Mouse (Mus musculus): Measurements from ENCODE around the gene Lima1. TPM values are rescaled to one million over a fixed set of nuclear protein-coding genes. Genes with fewer than 3 reads are reported as not detected.

Gene Lima1
- polyA plus RNA-seq, 1 experiment from 2014 or later = 28.6 TPM

DNA sequence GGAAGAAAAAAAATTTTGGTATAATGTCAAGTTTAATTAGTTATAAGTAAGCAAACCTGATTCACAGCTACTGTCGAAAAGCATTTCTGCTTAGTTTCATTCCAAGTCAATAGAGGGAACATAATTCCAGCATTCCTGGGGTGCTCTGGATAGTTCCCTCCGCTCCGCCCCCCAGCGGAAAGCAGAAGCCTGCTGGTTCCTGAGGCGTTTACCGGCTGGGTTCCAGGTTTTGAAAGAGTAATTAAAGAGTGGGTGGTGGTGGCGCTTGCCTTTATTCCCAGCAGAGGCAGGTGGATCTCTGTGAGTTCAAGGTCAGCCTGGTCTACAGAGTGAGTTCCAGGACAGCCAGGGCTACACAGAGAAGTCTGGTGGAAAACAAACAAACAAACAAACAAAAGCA is 10.2 kb downstream of the Lima1 start:
- TF ChIP-seq CTCF (IDR thresholded peaks at IDR 0.05) = no peak; the same call in 1 of the 2 replicates
- no peak for TF ChIP-seq EP300 (IDR thresholded peaks at IDR 0.05)
- Histone ChIP-seq H3K27ac (ENCODE audit: low read length) (no peak overlapping the region), H3K4me2 (replicated peaks; ENCODE audit: low read depth, low read length) (no peak overlapping the region), H3K4me1 (ENCODE audit: insufficient read depth, low read depth, low read length) (peaks cover 9% of the 10 kb centered on the region; the same call in 1 of the 2 replicates), H3K4me3 (ENCODE audit: low read depth, low read length) (no peak overlapping the region), H3K9ac (replicated peaks; ENCODE audit: low read depth) (no peak overlapping the region), H3K27me3 (replicated peaks; ENCODE audit: insufficient read depth, low read length) (no peaks in the 10 kb centered on the region), H3K9me3 (ENCODE audit: low read length) (no peaks in the 10 kb centered on the region), H3K36me3 (ENCODE audit: insufficient read depth, low read length) (no peaks in the 10 kb centered on the region)
- 75% methylated on average over 7 of the region's 7 CpGs for WGBS
- ATAC-seq (no peak), DNase-seq (ENCODE audit: low spot score) (no peak)

DNA sequence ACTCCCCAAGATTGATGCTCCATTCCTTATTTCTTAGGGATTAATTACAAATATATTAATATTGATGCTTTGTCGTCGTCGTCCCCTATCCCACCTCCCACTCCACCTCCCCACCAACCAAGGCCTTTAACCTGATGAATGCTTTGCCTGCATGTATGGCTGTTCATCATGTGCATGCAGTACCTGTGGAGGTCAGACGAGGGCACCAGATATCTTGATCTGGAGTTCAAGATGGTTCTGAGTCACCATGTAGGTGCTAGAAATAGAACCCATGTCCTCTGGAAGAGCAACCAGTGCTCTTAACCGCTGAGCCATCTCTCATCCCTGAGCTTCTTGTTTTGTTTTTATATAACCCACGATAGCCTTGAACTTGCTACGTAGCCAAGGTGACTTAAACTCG is 11.5 kb downstream of the Lima1 start:
- Histone ChIP-seq H3K36me3 (ENCODE audit: insufficient read depth, low read length) (no peaks in the 10 kb centered on the region), H3K4me2 (replicated peaks; ENCODE audit: low read depth, low read length) (no peak overlapping the region), H3K4me1 (ENCODE audit: insufficient read depth, low read depth, low read length) (peaks cover 9% of the 10 kb centered on the region; the same call in 1 of the 2 replicates), H3K27me3 (replicated peaks; ENCODE audit: insufficient read depth, low read length) (no peaks in the 10 kb centered on the region), H3K4me3 (ENCODE audit: low read depth, low read length) (no peak overlapping the region), H3K27ac (ENCODE audit: low read length) (no peak overlapping the region), H3K9me3 (ENCODE audit: low read length) (no peaks in the 10 kb centered on the region), H3K9ac (replicated peaks; ENCODE audit: low read depth) (no peak overlapping the region)
- no peak for DNase-seq (ENCODE audit: low spot score)
- no peak for ATAC-seq
- TF ChIP-seq EP300 (IDR thresholded peaks at IDR 0.05) (no peak), CTCF (IDR thresholded peaks at IDR 0.05) (peak; percentile 56)
- WGBS = 96% methylated on average over 8 of the region's 8 CpGs

DNA sequence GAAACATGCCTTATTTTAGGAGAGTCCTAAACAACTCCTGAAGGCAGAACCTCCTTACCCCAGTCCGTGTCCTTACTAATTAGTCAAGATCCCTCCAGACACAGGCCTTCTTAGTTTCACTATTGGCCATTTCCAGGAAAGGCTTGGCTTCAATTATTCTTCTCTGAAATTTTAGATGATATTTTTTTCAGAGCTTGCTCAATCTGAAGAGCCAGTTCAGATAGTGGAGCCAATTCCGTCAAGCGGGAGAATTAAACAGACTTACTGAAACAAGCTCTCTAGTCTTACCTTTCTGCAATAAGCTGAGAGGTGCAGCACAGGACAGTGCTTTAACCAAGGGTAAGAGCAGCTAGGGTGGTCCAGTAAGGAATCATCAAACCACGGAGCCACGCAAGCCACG is 11.9 kb downstream of the Lima1 start:
- H3K27me3 ChIP-seq (replicated peaks; ENCODE audit: insufficient read depth, low read length) = no peaks in the 10 kb centered on the region
- H3K4me3 ChIP-seq (ENCODE audit: low read depth, low read length) = no peak overlapping the region
- peak; percentile 66 for DNase-seq (ENCODE audit: low spot score)
- ATAC-seq = no peak
- H3K4me2 ChIP-seq (replicated peaks; ENCODE audit: low read depth, low read length) = no peak overlapping the region
- no peaks in the 10 kb centered on the region for H3K36me3 ChIP-seq (ENCODE audit: insufficient read depth, low read length)
- TF ChIP-seq EP300 (IDR thresholded peaks at IDR 0.05) = no peak
- peaks cover 9% of the 10 kb centered on the region; the same call in 1 of the 2 replicates for H3K4me1 ChIP-seq (ENCODE audit: insufficient read depth, low read depth, low read length)
- H3K27ac ChIP-seq (ENCODE audit: low read length) = no peak overlapping the region
- WGBS = 78% methylated on average over 6 of the region's 6 CpGs
- no peak overlapping the region for H3K9ac ChIP-seq (replicated peaks; ENCODE audit: low read depth)
- no peaks in the 10 kb centered on the region for H3K9me3 ChIP-seq (ENCODE audit: low read length)

DNA sequence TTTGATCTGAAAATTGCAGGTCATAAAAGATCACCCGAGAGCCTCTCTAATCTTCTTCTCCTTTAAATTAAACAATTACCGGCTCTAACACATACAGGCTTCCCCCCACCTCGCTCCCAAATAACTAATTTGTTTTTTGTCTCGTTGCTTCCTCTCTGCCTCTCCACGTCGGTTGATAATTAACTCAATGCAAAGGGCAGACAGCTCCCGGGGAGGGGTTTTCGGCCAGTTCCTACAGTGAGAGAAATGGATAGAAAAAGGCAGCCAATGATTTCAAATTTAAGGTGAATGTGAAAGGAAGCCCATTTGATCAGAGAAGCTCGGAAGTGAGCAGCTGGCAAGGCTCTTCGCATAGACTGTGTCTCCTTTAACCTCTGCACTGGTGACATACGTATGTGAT is 12.8 kb downstream of the Lima1 start:
- Histone ChIP-seq H3K27me3 (replicated peaks; ENCODE audit: insufficient read depth, low read length) (no peaks in the 10 kb centered on the region), H3K4me2 (replicated peaks; ENCODE audit: low read depth, low read length) (no peak overlapping the region; the same call in 1 of the 2 replicates), H3K27ac (ENCODE audit: low read length) (no peak overlapping the region), H3K9me3 (ENCODE audit: low read length) (no peaks in the 10 kb centered on the region), H3K4me3 (ENCODE audit: low read depth, low read length) (no peak overlapping the region), H3K9ac (replicated peaks; ENCODE audit: low read depth) (no peak overlapping the region), H3K4me1 (ENCODE audit: insufficient read depth, low read depth, low read length) (peaks cover 6% of the 10 kb centered on the region; the same call in 1 of the 2 replicates), H3K36me3 (ENCODE audit: insufficient read depth, low read length) (no peaks in the 10 kb centered on the region)
- ATAC-seq (no peak), DNase-seq (ENCODE audit: low spot score) (no peak)
- WGBS = 35% methylated on average over 11 of the region's 11 CpGs
- TF ChIP-seq CTCF (IDR thresholded peaks at IDR 0.05) (no peak), EP300 (IDR thresholded peaks at IDR 0.05) (no peak)

DNA sequence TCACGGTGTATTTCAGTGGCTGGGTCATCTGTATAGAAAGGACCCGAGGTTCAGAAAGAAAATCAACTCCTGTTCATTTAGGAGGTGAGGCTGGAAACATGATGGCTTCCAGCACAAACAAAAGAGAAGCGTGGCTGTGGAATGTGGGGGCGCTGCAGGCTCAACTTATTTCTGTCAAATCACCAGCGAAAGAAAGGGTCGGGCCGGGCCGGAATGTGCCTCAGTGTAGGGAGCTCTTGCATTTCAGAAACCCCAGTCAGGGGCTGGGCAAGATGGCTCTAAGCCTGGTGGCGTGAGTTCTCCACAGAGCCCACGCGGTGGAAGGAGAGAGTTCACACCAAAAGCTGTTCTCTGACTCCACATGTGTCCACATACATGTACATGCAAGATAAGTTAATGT is 13.3 kb downstream of the Lima1 start:
- DNase-seq (ENCODE audit: low spot score) = peak; percentile 51
- WGBS = 29% methylated on average over 11 of the region's 11 CpGs
- no peak for TF ChIP-seq EP300 (IDR thresholded peaks at IDR 0.05)
- TF ChIP-seq CTCF (IDR thresholded peaks at IDR 0.05) = peak; percentile 43
- no peaks in the 10 kb centered on the region for H3K36me3 ChIP-seq (ENCODE audit: insufficient read depth, low read length)
- H3K27ac ChIP-seq (ENCODE audit: low read length) = no peak overlapping the region
- no peaks in the 10 kb centered on the region for H3K9me3 ChIP-seq (ENCODE audit: low read length)
- H3K4me2 ChIP-seq (replicated peaks; ENCODE audit: low read depth, low read length) = 0 out of 2 replicates have a peak overlapping the region, but pooled peaks have one; percentile 22
- peak; percentile 13; the same call in 1 of the 2 replicates for ATAC-seq
- H3K9ac ChIP-seq (replicated peaks; ENCODE audit: low read depth) = no peak overlapping the region
- no peaks in the 10 kb centered on the region for H3K27me3 ChIP-seq (replicated peaks; ENCODE audit: insufficient read depth, low read length)
- no peak overlapping the region for H3K4me3 ChIP-seq (ENCODE audit: low read depth, low read length)
- H3K4me1 ChIP-seq (ENCODE audit: insufficient read depth, low read depth, low read length) = 0 out of 2 replicates have a peak, but pooled peaks cover 4% of the 10 kb centered on the region

DNA sequence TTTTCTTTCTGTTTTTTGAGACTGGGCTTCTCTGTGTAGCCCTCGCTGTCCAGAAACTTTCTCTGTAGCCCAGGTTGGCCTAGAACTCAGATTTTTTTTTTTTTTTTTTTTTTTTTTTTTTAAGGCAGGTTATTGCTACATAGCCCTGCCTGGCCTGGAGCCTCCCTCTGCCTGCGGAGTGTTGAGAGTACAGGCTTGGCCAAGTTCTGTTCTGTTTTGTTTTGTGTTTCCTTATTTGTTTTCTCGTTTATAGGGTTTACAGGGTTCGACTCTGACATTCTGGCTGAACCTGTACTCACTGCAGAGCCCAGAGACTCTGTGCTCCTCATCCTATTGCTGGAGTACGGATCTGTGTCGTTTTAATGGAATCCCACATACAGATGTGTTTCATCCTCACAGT is 13.7 kb downstream of the Lima1 start:
- DNase-seq (ENCODE audit: low spot score) (no peak), ATAC-seq (no peak)
- Histone ChIP-seq H3K9me3 (ENCODE audit: low read length) (no peaks in the 10 kb centered on the region), H3K36me3 (ENCODE audit: insufficient read depth, low read length) (no peaks in the 10 kb centered on the region), H3K27me3 (replicated peaks; ENCODE audit: insufficient read depth, low read length) (no peaks in the 10 kb centered on the region), H3K4me3 (ENCODE audit: low read depth, low read length) (no peak overlapping the region), H3K9ac (replicated peaks; ENCODE audit: low read depth) (no peak overlapping the region), H3K4me2 (replicated peaks; ENCODE audit: low read depth, low read length) (no peak overlapping the region), H3K27ac (ENCODE audit: low read length) (no peak overlapping the region), H3K4me1 (ENCODE audit: insufficient read depth, low read depth, low read length) (0 out of 2 replicates have a peak, but pooled peaks cover under 1% of the 10 kb centered on the region)
- 55% methylated on average over 6 of the region's 6 CpGs for WGBS
- TF ChIP-seq EP300 (IDR thresholded peaks at IDR 0.05) = no peak
- TF ChIP-seq CTCF (IDR thresholded peaks at IDR 0.05) = no peak
